Mouse (Mus musculus): Measurements from ENCODE around the gene Smoc2.

The Smoc2 gene

GRCm38 (mm10) chr17:14279966-14280300, 627 bp downstream of the Smoc2 start:
- no peak for DNase-seq (ENCODE audit: low spot score)

- no peak for DNase-seq (ENCODE audit: low spot score)
Observed at GRCm38 (mm10) chr17:14280425-14280833, 1.1 kb downstream of the Smoc2 start.

GRCm38 (mm10) chr17:14288015-14288616, 8.8 kb downstream of the Smoc2 start:
- DNase-seq (ENCODE audit: low spot score), result peak; percentile 84

GRCm38 (mm10) chr17:14293617-14294016, 14.3 kb downstream of the Smoc2 start:
- no peak for DNase-seq (ENCODE audit: low spot score)

- DNase-seq (ENCODE audit: low spot score), result no peak
Observed at GRCm38 (mm10) chr17:14295146-14295545, 15.8 kb downstream of the Smoc2 start.

GRCm38 (mm10) chr17:14300361-14300760, 21.1 kb downstream of the Smoc2 start:
- no peak for DNase-seq (ENCODE audit: low spot score)

- no peak for DNase-seq (ENCODE audit: low spot score)
Observed at GRCm38 (mm10) chr17:14301491-14302344, 22.4 kb downstream of the Smoc2 start.

- DNase-seq (ENCODE audit: low spot score), result no peak
Observed at GRCm38 (mm10) chr17:14302356-14302755, 23.1 kb downstream of the Smoc2 start.

GRCm38 (mm10) chr17:14303722-14304121, 24.4 kb downstream of the Smoc2 start:
- DNase-seq (ENCODE audit: low spot score), result no peak

- DNase-seq (ENCODE audit: low spot score), result no peak
Observed at GRCm38 (mm10) chr17:14309884-14310283, 30.6 kb downstream of the Smoc2 start.

GRCm38 (mm10) chr17:14312440-14312839, 33.1 kb downstream of the Smoc2 start:
- no peak for DNase-seq (ENCODE audit: low spot score)

- no peak for DNase-seq (ENCODE audit: low spot score)
Observed at GRCm38 (mm10) chr17:14314308-14314707, 35.0 kb downstream of the Smoc2 start.

- no peak for DNase-seq (ENCODE audit: low spot score)
Observed at GRCm38 (mm10) chr17:14316536-14316935, 37.2 kb downstream of the Smoc2 start.

- no peak for DNase-seq (ENCODE audit: low spot score)
Observed at GRCm38 (mm10) chr17:14317439-14317838, 38.1 kb downstream of the Smoc2 start.

GRCm38 (mm10) chr17:14326156-14326555, 46.9 kb downstream of the Smoc2 start:
- DNase-seq (ENCODE audit: low spot score), result no peak

GRCm38 (mm10) chr17:14328037-14328436, 48.7 kb downstream of the Smoc2 start:
- no peak for DNase-seq (ENCODE audit: low spot score)

- no peak for DNase-seq (ENCODE audit: low spot score)
Observed at GRCm38 (mm10) chr17:14330498-14330897, 51.2 kb downstream of the Smoc2 start.

- DNase-seq (ENCODE audit: low spot score), result no peak
Observed at GRCm38 (mm10) chr17:14339932-14340557, 60.7 kb downstream of the Smoc2 start.

- DNase-seq (ENCODE audit: low spot score), result no peak
Observed at GRCm38 (mm10) chr17:14340736-14341135, 61.4 kb downstream of the Smoc2 start.

- DNase-seq (ENCODE audit: low spot score), result no peak
Observed at GRCm38 (mm10) chr17:14342511-14342910, 63.2 kb downstream of the Smoc2 start.

- no peak for DNase-seq (ENCODE audit: low spot score)
Observed at GRCm38 (mm10) chr17:14343442-14343841, 64.1 kb downstream of the Smoc2 start.

GRCm38 (mm10) chr17:14345556-14345955, 66.2 kb downstream of the Smoc2 start:
- no peak for DNase-seq (ENCODE audit: low spot score)

GRCm38 (mm10) chr17:14346891-14347290, 67.6 kb downstream of the Smoc2 start:
- no peak for DNase-seq (ENCODE audit: low spot score)

All from ovary, postnatal 14 days (tissue).